Mouse (Mus musculus) small intestine, adult 2 months (tissue): ENCODE results near the gene Olfr586. TPM values are rescaled to one million over a fixed set of nuclear protein-coding genes. Genes with fewer than 3 reads are reported as not detected.

Experiments
- H3K27ac ChIP-seq: fragments of 200-500 bp; 2 replicates; pipeline ENCODE4 v1.5.1; 2012; ENCODE audit warnings: low read depth, low read length, control low read depth, inconsistent platforms; ENCODE audit not compliant: insufficient read depth
- H3K27me3 ChIP-seq: fragments of 200-500 bp; 2 replicates; pipeline ENCODE4 v1.6.1; 2012; ENCODE audit warnings: mild to moderate bottlenecking, moderate library complexity, low read length, inconsistent platforms; ENCODE audit not compliant: control insufficient read depth, insufficient read depth
- H3K36me3 ChIP-seq: fragments of 200-500 bp; 2 replicates; pipeline ENCODE4 v1.6.1; 2012; ENCODE audit warnings: mild to moderate bottlenecking, low read length, control low read depth, inconsistent platforms; ENCODE audit not compliant: control insufficient read depth, insufficient read depth
- H3K4me1 ChIP-seq: fragments of 200-500 bp; 2 replicates; pipeline ENCODE4 v1.6.1; 2012; ENCODE audit warnings: low read length, inconsistent platforms, mixed read lengths; ENCODE audit not compliant: control insufficient read depth, insufficient read depth, insufficient read length
- H3K4me3 ChIP-seq: fragments of 200-500 bp; 2 replicates; pipeline ENCODE4 v1.5.1; 2012; ENCODE audit warnings: low read depth, mild to moderate bottlenecking, control low read depth, inconsistent platforms, low read length, moderate library complexity
- CTCF ChIP-seq: fragments of 200-500 bp; IDR thresholded peaks from 2 replicates; pipeline ENCODE4 v1.5.1; 2012; ENCODE audit warnings: low read depth, mild to moderate bottlenecking, control low read depth, inconsistent platforms, low read length, moderate library complexity, mixed read lengths; ENCODE audit not compliant: insufficient replicate concordance, insufficient read length; ENCODE audit errors: extremely low read depth
- POLR2A ChIP-seq: fragments of 200-500 bp; IDR thresholded peaks from 2 replicates; pipeline ENCODE4 v1.6.1; 2012; ENCODE audit warnings: low read depth, mild to moderate bottlenecking, control low read depth, inconsistent platforms, low read length, moderate library complexity
- WGBS: fragments of 180-500 bp; shearing (Covaris S2); methylation state at CpG from one replicate; pipeline ENCODE4 v1.1.7; 2018; 5-methylcytosine and 5-hydroxymethylcytosine counted together
- polyA plus RNA-seq: library from polyadenylated mRNA; depleted of rRNA; stranded (reverse); fragments of >200 nt; gene quantifications from 2 replicates; pipeline ENCODE4 v1.2.3, GENCODE M21; 2012; rRNA removed

Olfr586 gene
- polyA plus RNA-seq, result not detected in 2 replicates

GRCm38 (mm10) chr7:103125538-103125937 is at the start of gene Olfr586:
Gene Olfr586, minus strand, starts transcription at chr7:103125638.
- 93% methylated on average over 3 of the region's 3 CpGs for WGBS
- TF ChIP-seq CTCF (no peak), POLR2A (no peak)
- Histone ChIP-seq H3K36me3 (no peaks in the 10 kb centered on the region), H3K27ac (no peak within 1 kb of the TSS), H3K4me1 (no peaks in the 10 kb centered on the region), H3K27me3 (no peaks in the 10 kb centered on the region), H3K4me3 (no peak within 1 kb of the TSS)

GRCm38 (mm10) chr7:103169697-103170096 is 44.3 kb upstream of the Olfr586 start:
- no peak for TF ChIP-seq POLR2A
- TF ChIP-seq CTCF, result no peak
- H3K36me3 ChIP-seq, result no peaks in the 10 kb centered on the region
- H3K27ac ChIP-seq, result no peak overlapping the region
- H3K27me3 ChIP-seq, result no peaks in the 10 kb centered on the region
- H3K4me1 ChIP-seq, result no peaks in the 10 kb centered on the region
- no peak overlapping the region for H3K4me3 ChIP-seq
- 66% methylated on average over 5 of the region's 5 CpGs for WGBS

GRCm38 (mm10) chr7:103156256-103156655 is 30.8 kb upstream of the Olfr586 start, which contains the start of gene Olfr589:
Gene Olfr589, minus strand, starts transcription at chr7:103156356.
- H3K36me3 ChIP-seq, result no peaks in the 10 kb centered on the region
- no peak within 1 kb of the TSS for H3K4me3 ChIP-seq
- no peaks in the 10 kb centered on the region for H3K27me3 ChIP-seq
- H3K4me1 ChIP-seq, result no peaks in the 10 kb centered on the region
- H3K27ac ChIP-seq, result no peak within 1 kb of the TSS
- WGBS, result 47% methylated on average over 2 of the region's 2 CpGs
- TF ChIP-seq POLR2A (no peak), CTCF (no peak)

- no peaks in the 10 kb centered on the region for H3K27me3 ChIP-seq
- WGBS, result 77% methylated on average over 1 of the region's 1 CpGs
- no peaks in the 10 kb centered on the region for H3K36me3 ChIP-seq
- TF ChIP-seq POLR2A (no peak), CTCF (no peak)
- H3K4me1 ChIP-seq, result no peaks in the 10 kb centered on the region
- no peak within 1 kb of the TSS for H3K4me3 ChIP-seq
- H3K27ac ChIP-seq, result no peak within 1 kb of the TSS
Observed at GRCm38 (mm10) chr7:103140579-103140978, 15.1 kb upstream of the Olfr586 start, which contains the start of gene Olfr588-ps1. Gene Olfr588-ps1, plus strand, starts transcription at chr7:103140879.

- Histone ChIP-seq H3K36me3 (no peaks in the 10 kb centered on the region), H3K27me3 (no peaks in the 10 kb centered on the region), H3K4me3 (no peak overlapping the region), H3K27ac (no peak overlapping the region), H3K4me1 (no peaks in the 10 kb centered on the region)
- WGBS, result 45% methylated on average over 3 of the region's 3 CpGs
- TF ChIP-seq POLR2A (no peak), CTCF (no peak)
Observed at GRCm38 (mm10) chr7:103119406-103119805, 6.0 kb downstream of the Olfr586 start.

GRCm38 (mm10) chr7:103097420-103097819 is 28.0 kb downstream of the Olfr586 start, which contains the start of gene Olfr585:
Gene Olfr585, plus strand, starts transcription at chr7:103097720.
- H3K4me1 ChIP-seq, result no peaks in the 10 kb centered on the region
- H3K4me3 ChIP-seq, result no peak within 1 kb of the TSS
- no peaks in the 10 kb centered on the region for H3K36me3 ChIP-seq
- no peaks in the 10 kb centered on the region for H3K27me3 ChIP-seq
- 75% methylated on average over 1 of the region's 1 CpGs for WGBS
- TF ChIP-seq CTCF (no peak), POLR2A (no peak)
- no peak within 1 kb of the TSS for H3K27ac ChIP-seq

GRCm38 (mm10) chr7:103081585-103081984 is 43.9 kb downstream of the Olfr586 start, which contains the start of gene Olfr584:
Gene Olfr584, plus strand, starts transcription at chr7:103081885.
- WGBS, result 84% methylated on average over 1 of the region's 1 CpGs
- TF ChIP-seq POLR2A (no peak), CTCF (no peak)

More at GRCm38 (mm10) chr7:103081585-103081984, 43.9 kb downstream of the Olfr586 start, which contains the start of gene Olfr584:
- H3K4me3 ChIP-seq, result no peak within 1 kb of the TSS
- no peaks in the 10 kb centered on the region for H3K4me1 ChIP-seq
- H3K36me3 ChIP-seq, result no peaks in the 10 kb centered on the region
- H3K27ac ChIP-seq, result no peak within 1 kb of the TSS
- no peaks in the 10 kb centered on the region for H3K27me3 ChIP-seq

Other genes with a start within 250 kb of the Olfr586 start
- not detected in 2 replicates for gene Olfr568, start 248.5 kb downstream of the Olfr586 start, polyA plus RNA-seq
- gene Olfr569, start 234.8 kb downstream of the Olfr586 start, polyA plus RNA-seq, result not detected in 2 replicates
- gene Olfr570, start 231.1 kb downstream of the Olfr586 start, polyA plus RNA-seq, result not detected in 2 replicates
- not detected in 2 replicates for gene Olfr571, start 208.1 kb downstream of the Olfr586 start, polyA plus RNA-seq
- not detected in 2 replicates for gene Olfr572, start 201.2 kb downstream of the Olfr586 start, polyA plus RNA-seq
- not detected in 2 replicates for gene Olfr573-ps1, start 183.1 kb downstream of the Olfr586 start, polyA plus RNA-seq
- not detected in 2 replicates for gene Olfr574, start 177.2 kb downstream of the Olfr586 start, polyA plus RNA-seq
- gene Olfr575, start 166.9 kb downstream of the Olfr586 start, polyA plus RNA-seq, result not detected in 2 replicates
- gene Olfr576, start 163.0 kb downstream of the Olfr586 start, polyA plus RNA-seq, result not detected in 2 replicates
- not detected in 2 replicates for gene Olfr577, start 149.7 kb downstream of the Olfr586 start, polyA plus RNA-seq
- not detected in 2 replicates for gene Olfr578, start 136.3 kb downstream of the Olfr586 start, polyA plus RNA-seq
- gene Olfr582, start 87.6 kb downstream of the Olfr586 start, polyA plus RNA-seq, result not detected in 2 replicates
- gene Olfr583, start 74.3 kb downstream of the Olfr586 start, polyA plus RNA-seq, result not detected in 2 replicates
- not detected in 2 replicates for gene Olfr584, start 43.8 kb downstream of the Olfr586 start, polyA plus RNA-seq
- not detected in 2 replicates for gene Olfr585, start 27.9 kb downstream of the Olfr586 start, polyA plus RNA-seq
- gene Olfr588-ps1, start 15.2 kb upstream of the Olfr586 start, polyA plus RNA-seq, result not detected in 2 replicates
- not detected in 2 replicates for gene Olfr589, start 30.7 kb upstream of the Olfr586 start, polyA plus RNA-seq
- not detected in 2 replicates for gene Olfr591, start 52.7 kb upstream of the Olfr586 start, polyA plus RNA-seq
- not detected in 2 replicates for gene Olfr592, start 59.2 kb upstream of the Olfr586 start, polyA plus RNA-seq
- gene Olfr593, start 86.2 kb upstream of the Olfr586 start, polyA plus RNA-seq, result not detected in 2 replicates
- gene Olfr594, start 91.4 kb upstream of the Olfr586 start, polyA plus RNA-seq, result not detected in 2 replicates
- gene Usp17ld, start 126.9 kb upstream of the Olfr586 start, polyA plus RNA-seq, result not detected in 2 replicates
- gene Olfr596, start 180.0 kb upstream of the Olfr586 start, polyA plus RNA-seq, result not detected in 2 replicates
- gene Olfr597, start 190.7 kb upstream of the Olfr586 start, polyA plus RNA-seq, result not detected in 2 replicates
- not detected in 2 replicates for gene Olfr598, start 197.9 kb upstream of the Olfr586 start, polyA plus RNA-seq
- not detected in 2 replicates for gene Olfr599, start 210.3 kb upstream of the Olfr586 start, polyA plus RNA-seq
- gene Olfr600, start 224.0 kb upstream of the Olfr586 start, polyA plus RNA-seq, result not detected in 2 replicates
- gene Olfr601, start 237.0 kb upstream of the Olfr586 start, polyA plus RNA-seq, result not detected in 2 replicates